Mouse (Mus musculus) stomach, embryonic 15.5 days (tissue): Measurements from ENCODE around the gene 2900011O08Rik. TPM values are rescaled to one million over a fixed set of nuclear protein-coding genes. Genes with fewer than 3 reads are reported as not detected.
"Not testable (repeated sequence)": the region's sequence is repeated elsewhere in the genome, so short reads cannot be mapped to it uniquely, and the experiment has no call there.

Experiments used
- ATAC-seq: fragments of 200-750 bp; cut with Nextera tagmentation; 2 replicates; pipeline ENCODE4 v1.8.0; 2017; ENCODE audit warnings: low read depth, moderate number of reproducible peaks, moderate TSS enrichment; ENCODE audit not compliant: insufficient read depth, low FRiP score
- H3K27ac ChIP-seq: fragments of 300-500 bp; sonication (generic); 2 replicates; pipeline ENCODE4 v1.5.1; 2015; ENCODE audit warnings: mild to moderate bottlenecking, inconsistent platforms
- H3K27me3 ChIP-seq: fragments of 300-500 bp; sonication (generic); replicated peaks from 2 replicates; pipeline ENCODE4 v1.6.1; 2015; ENCODE audit warnings: inconsistent platforms
- H3K36me3 ChIP-seq: fragments of 300-500 bp; sonication (generic); 2 replicates; pipeline ENCODE4 v1.6.1; 2015; ENCODE audit warnings: inconsistent platforms
- H3K4me1 ChIP-seq: fragments of 300-500 bp; sonication (generic); 2 replicates; pipeline ENCODE4 v1.6.1; 2015; ENCODE audit warnings: inconsistent platforms
- H3K4me2 ChIP-seq: fragments of 300-500 bp; sonication (generic); 2 replicates; pipeline ENCODE4 v1.6.1; 2015; ENCODE audit warnings: mild to moderate bottlenecking, inconsistent platforms
- H3K4me3 ChIP-seq: fragments of 300-500 bp; sonication (generic); replicated peaks from 2 replicates; pipeline ENCODE4 v1.5.1; 2015; ENCODE audit warnings: inconsistent platforms
- H3K9ac ChIP-seq: fragments of 300-500 bp; sonication (generic); 2 replicates; pipeline ENCODE4 v1.6.1; 2015; ENCODE audit warnings: inconsistent platforms
- H3K9me3 ChIP-seq: fragments of 300-500 bp; sonication (generic); 2 replicates; pipeline ENCODE4 v1.6.1; 2016; ENCODE audit warnings: inconsistent platforms
- WGBS: fragments of 180-500 bp; shearing (Covaris S2); methylation state at CpG from one replicate; pipeline ENCODE4 v1.1.7; 2015; 5-methylcytosine and 5-hydroxymethylcytosine counted together
- polyA plus RNA-seq: library from polyadenylated mRNA; unstranded; fragments of >200 nt; fragmentation: Nextera tagmentation; extraction: Ambion mirVana; gene quantifications from 2 replicates; pipeline ENCODE4 v1.2.1, GENCODE M21; 2015

Gene 2900011O08Rik
- polyA plus RNA-seq, 1 experiment from 2014 or later = 2.4 TPM

DNA sequence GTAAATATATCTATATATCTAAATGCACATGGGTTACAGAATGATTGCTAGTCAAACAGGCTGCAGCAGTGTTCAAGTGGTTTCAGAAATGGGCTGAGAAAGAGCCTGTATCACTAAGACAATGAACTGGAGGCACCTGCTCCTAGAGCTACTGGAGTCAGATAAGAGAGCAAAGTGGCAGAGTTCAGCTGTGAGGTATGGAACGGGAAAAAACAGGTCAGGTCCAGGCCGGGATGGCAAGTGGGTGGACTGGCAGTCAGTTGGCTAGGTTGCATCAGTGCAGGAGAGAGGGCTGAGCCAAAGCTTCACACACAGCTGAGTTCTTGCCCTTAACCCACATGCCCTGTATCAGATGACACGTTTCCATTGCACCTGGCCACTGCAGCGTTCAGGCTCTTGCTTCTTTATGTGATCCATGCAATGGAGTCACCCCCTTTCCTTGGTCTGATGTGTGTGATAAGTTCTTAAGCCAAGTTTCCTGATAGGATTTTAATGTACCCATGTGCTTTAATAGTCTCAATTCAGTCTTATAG is 59.9 kb downstream of the 2900011O08Rik start:
- H3K27ac ChIP-seq = no peak overlapping the region
- 58% methylated on average over 4 of the region's 4 CpGs for WGBS
- 0 out of 2 replicates have a peak, but pooled peaks have one; percentile 43 for ATAC-seq

DNA sequence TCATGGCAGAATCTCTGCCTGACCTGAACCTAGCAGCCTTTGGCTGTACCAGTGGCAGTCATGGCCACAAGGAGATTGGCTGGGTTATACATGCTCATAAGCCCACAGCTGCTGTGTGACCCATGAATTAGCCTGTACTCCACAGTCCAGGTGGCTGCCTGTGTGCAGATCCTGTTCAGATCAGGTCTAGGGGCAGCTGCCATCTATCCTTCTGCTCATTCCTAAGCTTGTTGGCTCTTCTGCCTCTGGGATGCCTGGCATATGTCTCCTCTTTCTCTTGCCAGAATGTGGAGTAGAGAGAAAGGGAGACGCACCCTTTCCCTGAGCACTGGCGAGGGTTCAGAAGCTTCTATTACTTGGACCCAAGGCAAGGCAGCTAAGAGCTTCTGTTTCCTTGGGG is 65.8 kb downstream of the 2900011O08Rik start:
- no peak overlapping the region for H3K4me2 ChIP-seq
- 90% methylated on average over 2 of the region's 2 CpGs for WGBS
- no peak for ATAC-seq
- no peaks in the 10 kb centered on the region for H3K9me3 ChIP-seq
- H3K9ac ChIP-seq = no peak overlapping the region
- H3K36me3 ChIP-seq = no peaks in the 10 kb centered on the region
- H3K27ac ChIP-seq = no peak overlapping the region
- no peaks in the 10 kb centered on the region for H3K4me1 ChIP-seq
- no peak overlapping the region for H3K4me3 ChIP-seq
- H3K27me3 ChIP-seq = no peaks in the 10 kb centered on the region

More for the DNA sequence above, 59.9 kb downstream of the 2900011O08Rik start:
- Histone ChIP-seq H3K9ac (no peak overlapping the region), H3K4me3 (no peak overlapping the region), H3K4me1 (no peaks in the 10 kb centered on the region), H3K4me2 (no peak overlapping the region), H3K9me3 (no peaks in the 10 kb centered on the region), H3K27me3 (no peaks in the 10 kb centered on the region), H3K36me3 (no peaks in the 10 kb centered on the region)

DNA sequence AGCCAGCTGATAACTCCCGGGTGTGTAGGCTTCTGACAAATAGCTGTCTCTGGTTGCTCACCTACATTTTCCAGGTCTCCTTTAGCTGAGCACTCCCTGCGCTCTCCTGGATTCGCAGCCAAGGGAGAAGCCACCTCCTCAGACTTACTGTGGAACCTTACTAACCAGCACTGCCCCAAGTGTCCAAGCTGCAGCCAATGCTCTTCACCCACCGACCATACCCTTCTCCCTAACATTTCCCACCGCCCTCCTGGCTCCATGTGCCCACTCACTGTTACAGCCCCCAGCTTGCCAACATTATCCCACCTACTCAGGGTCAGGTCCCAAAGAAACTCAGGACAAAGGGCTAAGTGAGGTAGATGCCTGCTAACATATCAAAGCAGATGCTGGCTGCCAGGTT is 66.7 kb downstream of the 2900011O08Rik start:
- H3K4me3 ChIP-seq = no peak overlapping the region
- no peaks in the 10 kb centered on the region for H3K4me1 ChIP-seq
- 74% methylated on average over 5 of the region's 5 CpGs for WGBS
- H3K27ac ChIP-seq = no peak overlapping the region
- H3K9ac ChIP-seq = no peak overlapping the region
- no peak overlapping the region for H3K4me2 ChIP-seq
- no peaks in the 10 kb centered on the region for H3K27me3 ChIP-seq
- no peaks in the 10 kb centered on the region for H3K36me3 ChIP-seq
- no peak for ATAC-seq
- no peaks in the 10 kb centered on the region for H3K9me3 ChIP-seq

DNA sequence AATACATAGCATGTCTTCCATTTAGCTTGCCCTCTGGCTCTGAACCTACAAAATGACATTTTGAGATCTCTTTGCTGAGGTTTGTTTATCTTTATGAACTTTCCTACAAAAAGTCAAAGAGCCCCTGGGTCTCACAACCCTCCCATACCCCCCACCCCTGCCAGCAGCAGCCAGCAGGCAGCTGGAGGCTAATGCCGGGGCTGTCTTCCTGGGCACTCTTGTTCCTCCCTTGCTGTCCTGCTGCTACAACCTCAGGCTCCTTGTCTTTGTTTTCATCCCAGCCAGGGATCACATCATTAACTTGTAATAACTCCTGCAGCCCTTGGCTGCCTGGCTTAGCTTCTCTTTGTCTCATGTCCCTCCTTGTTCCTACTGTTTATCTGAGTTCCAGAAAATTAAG is 68.9 kb downstream of the 2900011O08Rik start:
- H3K4me3 ChIP-seq = no peak overlapping the region
- 52% methylated on average over 1 of the region's 1 CpGs for WGBS
- H3K9ac ChIP-seq = no peak overlapping the region
- H3K9me3 ChIP-seq = no peaks in the 10 kb centered on the region
- H3K4me1 ChIP-seq = no peaks in the 10 kb centered on the region
- no peak overlapping the region for H3K27ac ChIP-seq
- H3K27me3 ChIP-seq = no peaks in the 10 kb centered on the region
- no peaks in the 10 kb centered on the region for H3K36me3 ChIP-seq
- ATAC-seq = no peak
- no peak overlapping the region for H3K4me2 ChIP-seq

DNA sequence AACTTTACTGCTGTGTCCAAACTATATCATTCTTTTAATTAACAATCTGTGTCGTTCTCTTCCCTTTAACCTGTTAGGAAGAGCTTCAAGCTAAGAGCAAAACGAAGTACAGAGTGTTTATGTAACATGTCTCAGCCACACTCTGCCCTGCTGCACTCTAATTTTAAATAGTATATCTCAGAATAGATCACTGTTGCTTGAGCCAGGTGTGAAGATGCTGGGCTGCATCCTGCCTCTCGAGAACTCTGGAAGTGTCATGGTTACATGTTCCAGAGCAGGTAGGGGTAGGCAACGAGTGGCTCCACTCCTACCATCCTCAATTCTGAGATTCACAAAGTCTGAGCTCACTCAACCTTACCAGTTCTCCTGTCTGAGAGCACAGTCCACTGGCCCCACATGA is 70.3 kb downstream of the 2900011O08Rik start:
- WGBS = 52% methylated on average over 4 of the region's 4 CpGs
- H3K27ac ChIP-seq = no peak overlapping the region
- ATAC-seq = no peak

DNA sequence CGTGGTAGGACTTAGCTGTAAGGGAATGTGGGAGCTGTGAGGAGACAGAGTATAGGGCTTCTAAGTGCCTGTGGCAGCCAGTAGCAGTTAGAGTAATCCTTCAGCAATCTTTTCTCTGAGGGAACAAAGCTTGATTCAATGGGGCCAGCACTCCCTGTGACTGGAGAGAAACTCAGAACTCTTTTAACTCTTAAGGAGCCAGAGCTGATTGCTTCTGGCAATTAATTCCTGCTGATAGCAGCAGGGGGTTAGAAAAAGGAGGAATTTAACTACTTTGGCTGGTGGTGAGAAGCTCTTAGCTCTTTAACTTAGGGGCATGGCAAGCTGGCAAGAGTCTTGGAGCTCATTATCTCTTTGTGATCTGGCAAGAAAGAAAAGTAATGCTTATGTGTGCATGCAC is 72.1 kb downstream of the 2900011O08Rik start:
- no peak overlapping the region for H3K27ac ChIP-seq
- ATAC-seq = no peak

More for the DNA sequence above, 70.3 kb downstream of the 2900011O08Rik start:
- Histone ChIP-seq H3K4me2 (no peak overlapping the region), H3K36me3 (no peaks in the 10 kb centered on the region), H3K9me3 (no peaks in the 10 kb centered on the region), H3K4me1 (no peaks in the 10 kb centered on the region), H3K9ac (no peak overlapping the region), H3K27me3 (no peaks in the 10 kb centered on the region), H3K4me3 (no peak overlapping the region)

DNA sequence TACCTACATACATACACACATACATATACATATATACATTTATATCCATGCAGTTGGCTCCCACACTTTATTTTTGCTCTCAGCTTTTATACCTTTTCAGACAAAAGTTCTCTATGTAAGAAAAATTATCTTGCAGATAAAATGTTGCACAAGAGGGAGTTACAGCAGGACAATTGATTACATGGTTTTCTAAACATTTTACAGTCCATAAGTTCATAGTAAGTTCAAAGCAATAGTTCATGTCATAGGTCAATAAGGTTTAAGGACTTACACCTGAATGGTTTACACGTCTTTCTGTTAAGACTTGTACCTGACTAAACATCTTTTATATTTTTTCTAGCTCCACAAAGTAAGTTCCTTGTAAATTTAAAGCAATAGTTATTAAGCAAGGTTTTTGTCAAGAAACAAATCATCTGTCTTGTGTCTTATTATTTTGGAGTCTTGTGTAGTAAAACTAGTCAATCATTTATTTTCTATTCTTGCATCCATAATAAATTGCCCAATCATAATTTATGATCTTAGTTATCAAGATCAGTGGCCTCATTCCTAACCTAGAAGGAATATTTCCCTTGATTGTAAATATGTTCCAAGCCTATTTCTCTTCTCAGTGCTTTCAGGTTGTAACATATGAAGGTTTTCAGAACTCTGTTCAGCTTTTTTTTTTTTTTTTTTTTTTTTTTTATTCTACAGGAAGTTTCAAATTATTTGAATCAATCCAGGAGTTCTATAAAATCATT is 72.9 kb downstream of the 2900011O08Rik start:
- H3K4me2 ChIP-seq = no peak overlapping the region
- WGBS = 35% methylated on average over 1 of the region's 1 CpGs
- no peak overlapping the region for H3K27ac ChIP-seq
- H3K36me3 ChIP-seq = no peaks in the 10 kb centered on the region
- no peaks in the 10 kb centered on the region for H3K4me1 ChIP-seq
- no peak for ATAC-seq
- no peak overlapping the region for H3K9ac ChIP-seq
- no peaks in the 10 kb centered on the region for H3K27me3 ChIP-seq
- no peaks in the 10 kb centered on the region for H3K9me3 ChIP-seq
- no peak overlapping the region for H3K4me3 ChIP-seq

More for the DNA sequence above, 72.1 kb downstream of the 2900011O08Rik start:
- no peak overlapping the region for H3K4me2 ChIP-seq
- H3K4me1 ChIP-seq = no peaks in the 10 kb centered on the region
- H3K9me3 ChIP-seq = no peaks in the 10 kb centered on the region
- H3K9ac ChIP-seq = no peak overlapping the region
- H3K27me3 ChIP-seq = no peaks in the 10 kb centered on the region
- no peaks in the 10 kb centered on the region for H3K36me3 ChIP-seq
- no peak overlapping the region for H3K4me3 ChIP-seq
- WGBS = 28% methylated on average over 1 of the region's 1 CpGs

DNA sequence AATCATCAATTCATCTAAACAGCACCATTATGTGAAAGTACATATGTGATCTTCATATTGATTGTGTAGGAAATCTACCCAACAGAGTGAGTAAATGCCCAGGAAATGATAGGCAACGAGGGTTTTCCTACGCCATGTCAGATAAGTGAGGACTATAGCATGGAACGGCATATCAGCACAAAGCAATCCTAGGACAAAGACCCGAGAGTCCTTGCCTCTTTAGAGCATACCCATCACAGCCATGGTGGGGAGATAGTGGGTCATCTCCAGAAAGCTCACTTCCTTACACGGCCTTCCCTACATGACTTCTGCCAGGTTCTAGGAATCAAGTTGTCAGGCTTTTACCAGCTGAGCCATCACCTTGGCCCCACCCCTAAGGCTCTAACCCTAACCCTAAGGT is 73.5 kb downstream of the 2900011O08Rik start:
- Histone ChIP-seq H3K4me3 (no peak overlapping the region), H3K27ac (no peak overlapping the region), H3K27me3 (no peaks in the 10 kb centered on the region), H3K4me1 (no peaks in the 10 kb centered on the region), H3K9ac (no peak overlapping the region), H3K4me2 (no peak overlapping the region), H3K36me3 (no peaks in the 10 kb centered on the region), H3K9me3 (no peaks in the 10 kb centered on the region)
- WGBS = 74% methylated on average over 5 of the region's 5 CpGs
- ATAC-seq = no peak

DNA sequence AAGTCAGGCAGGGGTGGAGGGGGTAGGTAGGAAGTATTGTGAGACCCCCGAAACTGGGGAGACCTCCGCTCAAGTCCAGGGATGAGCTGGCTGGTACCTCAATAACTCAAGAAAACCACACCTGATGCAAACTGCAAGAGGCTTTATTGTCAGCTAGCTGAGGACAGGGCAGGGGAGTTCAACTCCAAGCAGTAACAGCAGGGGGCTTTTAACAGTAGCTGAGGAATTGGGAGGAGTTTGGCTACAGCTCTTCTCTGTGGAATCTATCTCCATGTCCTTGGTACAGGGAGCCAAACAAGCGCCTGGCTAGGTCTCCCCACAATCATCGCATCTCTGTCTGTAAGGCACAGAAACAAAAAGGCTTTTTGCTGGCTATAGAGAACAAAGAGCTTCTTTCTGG is 80.2 kb downstream of the 2900011O08Rik start:
- H3K27ac ChIP-seq, H3K4me3 ChIP-seq, H3K4me1 ChIP-seq, ATAC-seq, H3K9ac ChIP-seq, H3K27me3 ChIP-seq, H3K4me2 ChIP-seq, H3K9me3 ChIP-seq, H3K36me3 ChIP-seq: not testable (repeated sequence)
- 86% methylated on average over 4 of the region's 4 CpGs for WGBS

DNA sequence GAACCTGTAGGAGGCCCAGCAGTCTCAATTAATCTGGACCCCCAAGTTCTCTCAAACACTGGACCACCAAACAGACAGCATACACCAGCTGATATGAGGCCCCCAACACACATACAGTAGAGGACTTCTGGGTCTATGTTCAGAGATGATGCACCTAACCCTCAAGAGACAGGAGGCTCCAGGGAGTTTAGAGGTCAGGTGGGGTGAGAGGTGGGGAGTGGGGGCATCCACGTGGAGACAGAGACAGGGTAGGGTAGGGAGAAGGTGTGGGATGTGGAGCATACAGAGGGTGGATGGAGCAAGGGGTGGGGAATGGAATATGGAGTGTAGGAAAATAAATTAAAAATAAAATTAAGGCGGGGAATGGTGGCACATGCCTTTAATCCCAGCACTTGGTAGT is 82.3 kb downstream of the 2900011O08Rik start:
- not testable (repeated sequence) for ATAC-seq, H3K4me2 ChIP-seq, H3K27me3 ChIP-seq, H3K9ac ChIP-seq, H3K4me3 ChIP-seq, H3K4me1 ChIP-seq, H3K27ac ChIP-seq, H3K9me3 ChIP-seq, H3K36me3 ChIP-seq
- WGBS = 84% methylated on average over 2 of the region's 2 CpGs

DNA sequence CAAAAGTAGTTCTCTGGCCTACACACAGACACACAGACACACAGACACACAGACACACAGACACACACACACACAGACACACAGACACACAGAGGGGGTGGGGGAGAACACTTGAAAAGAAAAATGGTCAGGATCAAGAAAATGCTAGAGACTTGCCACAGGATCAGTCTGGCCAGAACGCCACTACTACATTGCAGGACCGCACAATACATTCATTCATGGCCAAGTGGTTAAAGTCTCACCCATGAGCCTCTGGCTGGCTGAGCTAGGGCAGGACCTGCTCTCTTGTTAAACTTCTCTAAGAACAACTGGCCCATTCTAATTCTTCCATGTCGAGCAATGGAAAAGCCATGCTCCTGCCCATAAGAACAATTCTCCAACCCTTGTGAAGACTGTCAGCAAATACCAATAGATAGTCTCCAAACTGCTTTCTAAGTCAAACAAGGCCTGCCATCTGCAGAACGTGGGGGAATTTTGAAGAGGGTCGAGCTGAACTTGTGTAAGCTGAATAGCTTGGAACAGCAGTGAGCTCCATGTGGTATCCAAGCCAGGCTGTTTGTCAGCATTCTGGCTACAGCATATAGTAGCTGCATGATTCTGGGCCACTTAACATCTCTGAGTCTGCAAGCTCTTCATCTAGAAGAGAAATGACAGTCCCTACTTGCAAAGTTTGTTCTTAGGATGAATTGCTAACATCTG is 84.2 kb downstream of the 2900011O08Rik start:
- H3K27ac ChIP-seq = no peak overlapping the region
- no peak overlapping the region for H3K4me3 ChIP-seq
- no peak overlapping the region for H3K9ac ChIP-seq
- H3K4me2 ChIP-seq = no peak overlapping the region
- no peaks in the 10 kb centered on the region for H3K4me1 ChIP-seq
- no peak for ATAC-seq
- H3K9me3 ChIP-seq = no peaks in the 10 kb centered on the region
- H3K27me3 ChIP-seq = no peaks in the 10 kb centered on the region
- H3K36me3 ChIP-seq = no peaks in the 10 kb centered on the region
- WGBS = 67% methylated on average over 5 of the region's 5 CpGs

DNA sequence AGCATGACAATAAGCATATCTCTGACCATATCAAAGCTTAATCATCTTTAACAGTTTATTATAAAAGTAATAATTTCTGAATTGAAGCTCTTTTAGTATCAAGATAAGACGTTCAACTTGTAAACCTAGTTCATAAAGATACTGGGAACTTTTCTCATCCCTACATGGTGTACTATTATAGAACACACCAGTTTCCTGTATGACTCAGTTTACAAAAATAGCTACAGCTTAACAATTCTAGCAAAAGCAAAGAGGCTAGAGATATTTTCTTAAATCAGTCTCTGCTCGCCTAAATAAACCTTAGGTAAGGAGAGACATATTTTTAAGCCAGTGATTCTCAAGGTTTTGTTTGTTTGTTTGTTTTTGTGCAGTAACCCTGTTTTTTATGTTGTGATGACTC is 96.5 kb downstream of the 2900011O08Rik start:
- H3K36me3 ChIP-seq = no peaks in the 10 kb centered on the region
- WGBS = 80% methylated on average over 2 of the region's 2 CpGs
- no peak overlapping the region for H3K9ac ChIP-seq
- no peak overlapping the region for H3K4me2 ChIP-seq
- no peak overlapping the region for H3K27ac ChIP-seq
- ATAC-seq = no peak
- no peak overlapping the region for H3K4me3 ChIP-seq
- no peaks in the 10 kb centered on the region for H3K27me3 ChIP-seq
- H3K9me3 ChIP-seq = no peaks in the 10 kb centered on the region
- H3K4me1 ChIP-seq = no peaks in the 10 kb centered on the region
